Mouse (Mus musculus) intestine, embryonic 14.5 days (tissue): ENCODE results near the gene Rbbp4. TPM values are rescaled to one million over a fixed set of nuclear protein-coding genes. Genes with fewer than 3 reads are reported as not detected.

ENCODE experiments used
- ATAC-seq: fragments of 200-750 bp; cut with Nextera tagmentation; replicated peaks from 2 replicates; pipeline ENCODE4 v1.8.0; 2017; ENCODE audit warnings: low read depth, moderate number of reproducible peaks, moderate TSS enrichment, moderate library complexity; ENCODE audit not compliant: low FRiP score, low TSS enrichment
- DNase-seq: peaks from one replicate; pipeline ENCODE4 v3.0.0-alpha.2; 2018; ENCODE audit warnings: low spot score
- H3K27ac ChIP-seq: fragments of 300-500 bp; sonication (generic); 2 replicates; pipeline ENCODE4 v1.5.1; 2014; ENCODE audit warnings: low read depth, mild to moderate bottlenecking, control low read depth
- H3K27me3 ChIP-seq: fragments of 300-500 bp; sonication (generic); replicated peaks from 2 replicates; pipeline ENCODE4 v1.6.1; 2014; ENCODE audit warnings: low read length, control low read depth; ENCODE audit not compliant: control insufficient read depth, insufficient read depth
- H3K36me3 ChIP-seq: fragments of 300-500 bp; sonication (generic); 2 replicates; pipeline ENCODE4 v1.6.1; 2014; ENCODE audit warnings: low read length, control low read depth; ENCODE audit not compliant: control insufficient read depth, insufficient read depth
- H3K4me1 ChIP-seq: fragments of 300-500 bp; sonication (generic); replicated peaks from 2 replicates; pipeline ENCODE4 v1.6.1; 2014; ENCODE audit warnings: low read length, control low read depth, mixed read lengths; ENCODE audit not compliant: control insufficient read depth, insufficient read depth
- H3K4me2 ChIP-seq: fragments of 300-500 bp; sonication (generic); 2 replicates; pipeline ENCODE4 v1.6.1; 2014; ENCODE audit warnings: low read length
- H3K4me3 ChIP-seq: fragments of 300-500 bp; sonication (generic); 2 replicates; pipeline ENCODE4 v1.5.1; 2014; ENCODE audit warnings: low read depth, low read length, control low read depth, mixed read lengths
- H3K9ac ChIP-seq: fragments of 300-500 bp; sonication (generic); 2 replicates; pipeline ENCODE4 v1.6.1; 2014; ENCODE audit warnings: mild to moderate bottlenecking, low read length
- H3K9me3 ChIP-seq: fragments of 300-500 bp; sonication (generic); 2 replicates; pipeline ENCODE4 v1.6.1; 2016; ENCODE audit warnings: low read length, control low read depth; ENCODE audit not compliant: control insufficient read depth
- WGBS: fragments of 180-500 bp; shearing (Covaris S2); extraction: QIAGEN DNeasy Blood & Tissue Kit; methylation state at CpG from one replicate; pipeline ENCODE4 v1.1.7; 2014; 5-methylcytosine and 5-hydroxymethylcytosine counted together
- polyA plus RNA-seq: library from polyadenylated mRNA; unstranded; fragments of >200 nt; fragmentation: Nextera tagmentation; extraction: Ambion mirVana; gene quantifications from 2 replicates; pipeline ENCODE4 v1.2.1, GENCODE M21; 2014

Gene Rbbp4
- polyA plus RNA-seq, 1 experiment from 2014 or later: 333 TPM

- H3K4me2 ChIP-seq: no peak overlapping the region
- peaks cover 95% of the 10 kb centered on the region for H3K36me3 ChIP-seq
- H3K27me3 ChIP-seq: no peaks in the 10 kb centered on the region
- H3K4me3 ChIP-seq: no peak overlapping the region
- WGBS: 88% methylated on average over 5 of the region's 5 CpGs
- no peak overlapping the region for H3K9ac ChIP-seq
- no peaks in the 10 kb centered on the region for H3K9me3 ChIP-seq
- no peak overlapping the region for H3K27ac ChIP-seq
- H3K4me1 ChIP-seq: no peaks in the 10 kb centered on the region
- no peak for ATAC-seq
- DNase-seq: no peak
Observed at GRCm38 (mm10) chr4:129322042-129322441, 13.1 kb downstream of the Rbbp4 start.

- no peak overlapping the region for H3K9ac ChIP-seq
- peaks cover 95% of the 10 kb centered on the region for H3K36me3 ChIP-seq
- no peak overlapping the region for H3K27ac ChIP-seq
- no peaks in the 10 kb centered on the region for H3K4me1 ChIP-seq
- DNase-seq: no peak
- 88% methylated on average over 1 of the region's 1 CpGs for WGBS
- H3K27me3 ChIP-seq: no peaks in the 10 kb centered on the region
- H3K4me3 ChIP-seq: no peak overlapping the region
- ATAC-seq: no peak
- H3K4me2 ChIP-seq: no peak overlapping the region
- H3K9me3 ChIP-seq: no peaks in the 10 kb centered on the region
Observed at GRCm38 (mm10) chr4:129320876-129321275, 14.3 kb downstream of the Rbbp4 start.

GRCm38 (mm10) chr4:129313886-129314285, 21.3 kb downstream of the Rbbp4 start:
- no peak overlapping the region for H3K4me2 ChIP-seq

GRCm38 (mm10) chr4:129307936-129308335, 27.2 kb downstream of the Rbbp4 start:
- no peak for ATAC-seq
- Histone ChIP-seq H3K4me2 (no peak overlapping the region), H3K9ac (no peak overlapping the region), H3K9me3 (no peaks in the 10 kb centered on the region), H3K36me3 (peaks cover 63% of the 10 kb centered on the region), H3K4me3 (no peak overlapping the region), H3K4me1 (no peaks in the 10 kb centered on the region), H3K27me3 (no peaks in the 10 kb centered on the region), H3K27ac (no peak overlapping the region)
- WGBS: 87% methylated on average over 1 of the region's 1 CpGs
- no peak for DNase-seq

More at GRCm38 (mm10) chr4:129313886-129314285, 21.3 kb downstream of the Rbbp4 start:
- Histone ChIP-seq H3K9ac (no peak overlapping the region), H3K9me3 (no peaks in the 10 kb centered on the region), H3K27me3 (no peaks in the 10 kb centered on the region), H3K27ac (no peak overlapping the region), H3K4me3 (no peak overlapping the region), H3K4me1 (no peaks in the 10 kb centered on the region), H3K36me3 (peaks cover 94% of the 10 kb centered on the region)
- 59% methylated on average over 3 of the region's 3 CpGs for WGBS
- no peak for ATAC-seq
- no peak for DNase-seq

GRCm38 (mm10) chr4:129304306-129304705, 30.9 kb downstream of the Rbbp4 start:
- Histone ChIP-seq H3K4me1 (no peaks in the 10 kb centered on the region), H3K27ac (no peak overlapping the region), H3K9me3 (peaks cover 3% of the 10 kb centered on the region; the same call in 1 of the 2 replicates), H3K36me3 (peaks cover 33% of the 10 kb centered on the region), H3K9ac (no peak overlapping the region), H3K27me3 (no peaks in the 10 kb centered on the region), H3K4me2 (no peak overlapping the region), H3K4me3 (no peak overlapping the region)
- 59% methylated on average over 1 of the region's 1 CpGs for WGBS
- ATAC-seq (no peak), DNase-seq (no peak)

- 85% methylated on average over 9 of the region's 9 CpGs for WGBS
- no peak for DNase-seq
- no peaks in the 10 kb centered on the region for H3K4me1 ChIP-seq
Observed at GRCm38 (mm10) chr4:129303816-129304215, 31.4 kb downstream of the Rbbp4 start.

GRCm38 (mm10) chr4:129303401-129303800, 31.8 kb downstream of the Rbbp4 start:
- Histone ChIP-seq H3K4me3 (no peak overlapping the region), H3K27ac (no peak overlapping the region), H3K9me3 (peaks cover 3% of the 10 kb centered on the region; the same call in 1 of the 2 replicates), H3K4me1 (no peaks in the 10 kb centered on the region), H3K4me2 (no peak overlapping the region), H3K27me3 (no peaks in the 10 kb centered on the region), H3K9ac (no peak overlapping the region), H3K36me3 (peaks cover 24% of the 10 kb centered on the region)
- WGBS: 81% methylated on average over 5 of the region's 5 CpGs
- DNase-seq (no peak), ATAC-seq (no peak)

More at GRCm38 (mm10) chr4:129303816-129304215, 31.4 kb downstream of the Rbbp4 start:
- Histone ChIP-seq H3K27me3 (no peaks in the 10 kb centered on the region), H3K27ac (no peak overlapping the region), H3K4me2 (no peak overlapping the region), H3K36me3 (peaks cover 28% of the 10 kb centered on the region), H3K4me3 (no peak overlapping the region), H3K9ac (no peak overlapping the region), H3K9me3 (peaks cover 3% of the 10 kb centered on the region; the same call in 1 of the 2 replicates)
- ATAC-seq: peak; percentile 60; the same call in 1 of the 2 replicates

- H3K27me3 ChIP-seq: no peaks in the 10 kb centered on the region
- no peak for ATAC-seq
- no peak overlapping the region for H3K9ac ChIP-seq
- H3K4me3 ChIP-seq: no peak overlapping the region
- no peak overlapping the region for H3K4me2 ChIP-seq
- no peak overlapping the region for H3K27ac ChIP-seq
- peaks cover 3% of the 10 kb centered on the region; the same call in 1 of the 2 replicates for H3K9me3 ChIP-seq
- peaks cover 4% of the 10 kb centered on the region for H3K4me1 ChIP-seq
- no peak for DNase-seq
- 50% methylated on average over 10 of the region's 10 CpGs for WGBS
- no peaks in the 10 kb centered on the region for H3K36me3 ChIP-seq
Observed at GRCm38 (mm10) chr4:129299121-129299520, 36.0 kb downstream of the Rbbp4 start.

- Histone ChIP-seq H3K36me3 (no peaks in the 10 kb centered on the region), H3K4me2 (peak overlapping the region; percentile 13; the same call in 1 of the 2 replicates), H3K9me3 (peaks cover 3% of the 10 kb centered on the region; the same call in 1 of the 2 replicates), H3K27me3 (no peaks in the 10 kb centered on the region), H3K4me3 (no peak overlapping the region), H3K9ac (no peak overlapping the region), H3K4me1 (peaks cover 4% of the 10 kb centered on the region), H3K27ac (peak overlapping the region; percentile 70; the same call in 1 of the 2 replicates)
- 50% methylated on average over 4 of the region's 4 CpGs for WGBS
- peak; percentile 58; the same call in 1 of the 2 replicates for ATAC-seq
- DNase-seq: no peak
Observed at GRCm38 (mm10) chr4:129297724-129298123, 37.4 kb downstream of the Rbbp4 start.
